Mouse (Mus musculus) urinary bladder, adult 2 months (tissue): ENCODE measurements around the gene Saxo1. TPM values are rescaled to one million over a fixed set of nuclear protein-coding genes. Genes with fewer than 3 reads are reported as not detected.

Experiments
- DNase-seq: peaks from one replicate; pipeline ENCODE4 v3.0.0; 2022; ENCODE audit warnings: low spot score
- polyA plus RNA-seq: library from polyadenylated mRNA; depleted of rRNA; stranded (reverse); fragments of >200 nt; gene quantifications from 2 replicates; pipeline ENCODE4 v1.2.3, GENCODE M21; 2012; rRNA removed

The Saxo1 gene
- polyA plus RNA-seq = not detected in 2 replicates

DNA sequence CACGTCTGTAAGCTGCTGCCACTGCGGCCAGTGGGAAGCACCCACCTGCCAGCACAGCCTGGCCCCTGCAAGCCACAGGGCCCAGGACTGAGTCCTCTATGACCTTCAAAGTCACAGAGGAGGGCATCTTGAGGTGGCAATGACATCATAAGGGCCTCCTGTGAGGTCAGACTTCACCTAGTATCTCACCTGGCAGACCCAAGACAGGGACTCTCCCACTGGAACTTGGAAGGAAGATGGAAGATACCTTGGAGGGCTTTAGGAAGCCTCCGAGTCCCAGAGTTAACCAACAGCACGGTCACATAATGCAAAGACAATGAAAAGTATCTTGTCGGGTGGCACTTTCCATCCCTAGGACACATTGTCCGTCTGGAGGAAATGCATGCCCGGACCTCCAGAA lies at the start of gene Saxo1:
Saxo1 (minus strand) TSS at position 101 of the 400 bp plus-strand sequence.
- no peak for DNase-seq

DNA sequence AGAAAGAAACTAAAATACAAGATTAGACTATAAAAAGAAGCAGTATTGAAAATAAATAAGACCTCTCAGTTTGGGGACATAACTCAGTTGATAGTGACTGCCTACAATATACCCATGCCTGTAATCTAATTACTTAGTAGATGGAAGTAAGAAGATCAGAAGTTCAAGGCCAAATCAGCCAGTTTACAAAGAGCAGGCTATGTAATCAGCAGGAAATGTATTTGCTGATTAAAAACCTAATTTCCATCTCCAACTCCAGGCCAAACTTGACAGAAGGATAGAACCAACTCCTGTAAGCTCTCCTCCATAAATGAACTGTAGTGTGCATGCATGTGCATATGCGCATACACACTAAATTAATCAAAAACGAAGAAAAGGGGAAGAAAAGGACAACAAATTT lies 33.2 kb upstream of the Saxo1 start:
- no peak for DNase-seq

DNA sequence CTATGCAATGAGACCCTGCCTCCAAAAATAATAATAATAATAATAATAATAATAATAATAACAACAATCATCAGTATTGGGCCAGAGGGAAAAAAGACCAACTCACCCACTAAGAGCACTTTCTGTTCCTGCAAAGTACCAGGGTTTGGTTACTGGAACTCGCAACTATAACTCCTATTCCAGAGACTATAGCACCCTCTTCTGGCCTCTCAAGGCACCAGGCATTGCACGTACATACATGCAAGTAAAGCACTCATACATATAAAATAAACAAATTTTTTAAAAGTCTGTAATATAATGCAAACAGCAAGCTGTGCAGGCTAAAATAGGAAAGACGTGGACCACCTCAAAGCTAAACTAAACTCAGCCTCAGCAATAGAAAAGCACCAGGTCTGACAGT lies 30.1 kb upstream of the Saxo1 start:
- no peak for DNase-seq

DNA sequence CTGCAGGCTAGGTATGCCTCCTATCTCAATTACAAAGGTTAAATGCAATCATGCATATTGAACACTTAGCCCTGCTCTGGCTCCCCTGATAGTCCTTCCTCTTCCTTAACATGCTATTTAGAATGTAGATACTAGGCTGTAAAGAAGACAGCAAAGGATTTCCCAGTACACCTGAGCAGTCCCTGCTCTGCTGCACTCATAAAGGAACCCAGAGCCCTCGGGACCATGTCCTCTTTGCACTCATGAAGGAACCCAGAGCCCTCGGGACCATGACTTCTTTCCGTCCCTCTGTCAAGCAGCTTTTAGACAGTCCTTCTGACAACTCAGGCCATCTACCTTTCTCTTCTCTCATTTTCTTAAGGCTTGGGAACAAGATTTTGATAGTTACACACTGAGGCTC lies 22.5 kb upstream of the Saxo1 start:
- DNase-seq = no peak

DNA sequence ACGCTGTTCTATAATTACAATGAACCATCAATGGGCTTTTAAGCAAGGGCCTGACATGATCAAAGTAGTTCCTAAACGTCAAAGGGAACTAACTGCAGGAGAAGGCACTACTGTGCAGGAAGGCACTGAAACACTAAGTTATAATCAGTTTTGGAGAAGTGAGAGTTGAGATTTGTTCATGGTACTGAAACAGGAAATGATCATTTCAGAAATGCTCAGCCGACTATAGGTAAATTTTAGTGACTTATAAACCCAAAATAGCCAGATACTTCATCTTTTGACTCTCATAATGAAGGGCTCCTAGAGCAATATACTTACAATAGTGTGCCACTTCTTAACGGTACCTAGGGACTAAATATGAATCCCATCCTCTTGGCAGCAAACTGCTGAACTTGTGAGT lies 21.9 kb upstream of the Saxo1 start:
- no peak for DNase-seq

DNA sequence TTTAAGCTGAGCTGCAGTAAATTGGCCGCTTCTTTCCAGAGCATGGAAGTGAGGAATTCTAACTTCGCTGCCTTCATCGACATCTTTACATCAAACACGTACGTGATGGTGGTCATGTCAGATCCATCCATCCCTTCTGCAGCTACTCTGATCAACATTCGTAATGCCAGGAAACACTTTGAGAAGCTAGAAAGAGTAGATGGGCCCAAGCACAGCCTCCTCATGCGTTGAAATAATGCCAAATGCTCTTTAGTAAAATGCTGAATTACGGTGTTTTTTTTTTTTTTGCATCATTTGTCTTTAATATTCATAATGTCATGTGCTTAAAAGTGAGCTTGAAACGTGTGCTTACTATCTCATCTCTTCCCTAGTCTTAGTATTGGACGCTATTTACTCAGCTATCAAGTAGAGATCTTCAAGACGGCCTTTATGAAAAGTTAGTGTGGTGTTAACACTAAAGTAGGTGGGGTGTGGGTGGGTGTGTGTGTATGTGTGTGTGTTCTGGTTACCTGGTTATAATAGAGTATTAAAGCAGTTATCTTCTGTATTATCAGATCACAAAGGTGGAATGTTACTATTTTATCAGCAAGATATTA lies 18.6 kb upstream of the Saxo1 start:
- DNase-seq = no peak

DNA sequence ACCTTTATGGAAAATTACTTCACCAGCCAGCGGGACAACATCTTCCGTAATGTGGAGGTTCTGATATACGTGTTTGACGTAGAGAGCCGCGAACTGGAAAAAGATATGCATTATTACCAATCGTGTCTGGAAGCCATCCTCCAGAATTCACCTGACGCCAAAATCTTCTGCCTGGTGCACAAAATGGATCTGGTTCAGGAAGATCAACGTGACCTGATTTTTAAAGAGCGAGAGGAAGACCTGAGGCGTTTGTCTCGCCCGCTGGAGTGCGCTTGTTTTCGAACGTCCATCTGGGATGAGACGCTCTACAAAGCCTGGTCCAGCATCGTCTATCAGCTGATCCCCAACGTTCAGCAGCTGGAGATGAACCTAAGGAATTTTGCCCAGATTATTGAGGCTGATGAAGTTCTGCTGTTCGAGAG lies 18.0 kb upstream of the Saxo1 start:
- DNase-seq = no peak

DNA sequence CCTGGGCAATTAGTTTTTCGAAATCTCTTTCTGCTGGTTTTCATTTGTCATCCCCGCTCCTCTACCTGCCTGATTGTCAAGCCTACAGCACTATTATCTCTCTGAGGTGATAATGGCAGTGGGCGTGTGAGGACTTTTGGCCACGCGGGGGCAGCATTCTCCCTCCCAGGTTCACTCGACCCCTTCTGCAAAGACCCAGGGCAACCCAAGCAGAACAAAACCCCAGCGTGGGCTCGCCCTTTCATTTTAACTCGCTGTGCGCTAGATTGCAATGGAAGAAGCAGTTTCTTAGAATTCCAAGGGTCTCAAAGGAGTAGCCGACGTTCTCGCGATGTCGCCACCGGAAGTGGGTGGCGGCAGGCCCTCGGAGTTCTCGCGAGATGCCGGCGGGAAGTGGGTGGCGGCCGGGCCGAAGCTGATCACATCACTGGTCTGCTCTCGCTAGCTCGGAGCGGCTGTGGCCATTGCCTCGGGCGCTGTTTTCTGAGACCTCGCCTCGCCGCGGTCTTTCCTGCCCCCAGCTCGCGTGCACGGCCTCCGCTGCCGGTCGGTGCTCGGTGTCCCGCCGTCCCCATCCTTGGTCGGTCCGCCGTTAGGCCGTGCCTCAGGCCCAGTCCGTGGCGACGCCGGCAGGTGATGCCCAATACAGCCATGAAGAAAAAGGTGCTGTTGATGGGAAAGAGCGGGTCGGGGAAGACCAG lies 17.3 kb upstream of the Saxo1 start, which contains the start of gene Rraga:
Rraga (plus strand) TSS at position 386 of the 701 bp plus-strand sequence.
- DNase-seq = peak; percentile 95

DNA sequence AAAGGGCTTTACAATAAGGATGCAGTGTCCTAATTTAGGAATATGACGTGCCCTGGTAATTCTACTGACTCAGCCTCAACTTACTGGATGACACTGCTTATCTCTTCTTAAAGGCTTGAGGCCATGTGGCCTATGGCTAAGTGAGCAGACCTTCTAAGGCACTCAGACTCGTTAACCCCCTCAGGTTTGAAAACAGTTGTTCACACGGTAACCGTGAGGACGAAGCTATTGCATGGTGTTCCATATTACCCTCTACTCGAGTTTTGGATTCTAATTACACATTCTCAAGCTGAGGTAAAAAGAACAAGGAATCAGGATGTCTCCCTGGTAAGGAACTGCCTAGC lies 16.8 kb upstream of the Saxo1 start:
- DNase-seq = no peak

DNA sequence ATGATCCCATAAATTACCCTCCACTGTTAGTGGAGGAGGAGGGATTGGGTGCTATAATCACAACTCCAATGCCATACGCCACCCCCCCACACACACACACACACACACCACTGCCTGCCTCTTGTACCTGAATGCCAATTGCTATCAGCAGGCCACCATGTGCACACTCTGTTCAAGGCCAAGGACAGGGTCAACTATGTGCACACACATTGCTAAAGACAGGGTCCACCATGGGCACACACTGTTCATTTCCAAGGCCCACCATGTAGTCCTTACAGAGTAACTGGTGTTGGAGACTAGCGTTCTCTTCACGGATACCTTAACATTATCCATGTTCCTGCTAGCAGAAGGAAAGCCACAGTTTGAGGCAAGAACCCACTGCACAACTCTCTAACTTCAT lies 2.9 kb upstream of the Saxo1 start:
- no peak for DNase-seq

DNA sequence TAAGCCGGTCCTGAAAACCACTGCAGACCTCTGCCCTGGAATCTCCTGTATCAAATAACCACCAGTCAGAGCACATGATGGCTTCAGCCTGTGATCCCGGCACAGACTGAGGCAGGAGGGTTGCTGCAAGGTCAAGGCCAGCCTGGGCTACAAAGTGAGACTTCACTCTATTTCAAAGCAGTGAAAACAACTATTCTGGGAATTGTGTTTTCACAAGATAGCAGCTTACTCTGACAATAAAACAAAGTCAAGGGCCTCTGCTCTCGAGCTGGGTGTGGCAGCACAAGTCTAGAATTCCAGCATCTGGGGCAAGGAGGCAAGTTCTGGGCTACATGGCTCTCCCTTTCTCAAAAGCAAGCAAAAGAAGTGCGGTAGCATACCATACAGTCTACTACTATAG lies 878 bp upstream of the Saxo1 start:
- no peak for DNase-seq

DNA sequence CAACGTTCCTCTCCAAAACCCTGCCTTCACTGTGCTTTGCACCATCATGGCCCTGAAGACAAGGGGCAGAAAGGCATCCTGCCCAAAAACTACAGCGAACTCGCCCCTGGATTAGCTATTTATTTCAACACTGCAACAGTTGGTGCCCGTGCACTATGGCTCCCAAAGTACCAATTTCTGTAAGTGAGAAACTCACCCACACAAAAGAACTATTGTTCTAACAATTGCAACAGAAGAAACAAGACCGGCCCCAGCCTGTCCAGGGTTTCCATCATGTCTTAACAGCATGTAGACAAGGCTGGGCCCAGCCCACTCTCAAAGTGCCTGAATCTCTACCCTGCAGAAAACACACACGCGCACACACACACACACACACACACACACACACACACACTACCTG lies 757 bp downstream of the Saxo1 start:
- DNase-seq = no peak

DNA sequence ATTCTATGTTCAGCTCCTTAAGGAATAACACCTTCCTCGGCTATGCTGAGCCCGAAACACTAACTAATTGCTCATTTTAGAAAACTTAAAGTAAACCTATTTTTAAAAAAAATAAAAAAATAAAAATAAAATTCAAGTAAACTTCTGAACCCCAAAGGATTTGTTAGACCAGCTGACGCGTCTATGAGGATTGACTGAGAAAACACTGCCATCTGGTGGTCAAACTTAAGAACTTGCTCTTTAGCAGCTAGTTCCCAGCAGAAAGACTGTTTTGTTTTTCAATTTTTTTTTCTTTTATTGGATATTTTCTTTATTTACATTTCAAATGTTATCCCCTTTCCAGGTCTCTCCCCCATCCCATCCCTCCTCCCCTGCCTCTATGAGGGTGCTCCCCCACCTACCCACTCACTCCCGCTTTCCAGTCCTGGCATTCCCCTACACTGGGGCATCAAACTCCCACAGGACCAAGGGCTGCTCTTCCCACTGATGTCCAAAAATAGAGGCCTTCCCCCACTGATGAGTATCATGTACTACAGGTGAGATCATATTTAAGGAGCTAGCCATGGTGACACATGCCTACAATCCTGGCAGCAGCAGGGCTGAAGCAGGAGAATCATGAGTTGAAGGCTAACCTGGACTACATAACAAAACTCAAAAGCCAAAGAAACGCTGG lies 3.0 kb downstream of the Saxo1 start:
- no peak for DNase-seq

DNA sequence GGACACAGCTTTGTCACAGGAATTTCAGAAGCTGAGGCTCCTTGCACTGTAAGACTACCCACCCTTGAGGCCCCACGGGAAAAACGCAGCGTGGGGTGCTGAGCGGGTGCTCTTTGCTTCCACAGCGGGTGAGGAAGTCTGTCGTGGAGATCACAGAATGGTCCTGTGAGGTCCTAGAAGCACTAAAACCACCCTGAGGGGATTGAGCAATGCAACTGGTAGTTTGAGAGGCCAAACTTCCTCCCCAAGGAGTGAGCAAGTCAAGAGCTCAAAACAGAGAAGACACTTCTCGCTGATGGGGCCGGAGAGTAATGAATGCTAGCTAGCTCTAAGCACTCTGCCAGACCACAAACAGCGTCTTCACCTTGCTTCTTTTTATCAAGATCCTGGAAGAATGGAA lies 9.8 kb downstream of the Saxo1 start:
- DNase-seq = no peak

DNA sequence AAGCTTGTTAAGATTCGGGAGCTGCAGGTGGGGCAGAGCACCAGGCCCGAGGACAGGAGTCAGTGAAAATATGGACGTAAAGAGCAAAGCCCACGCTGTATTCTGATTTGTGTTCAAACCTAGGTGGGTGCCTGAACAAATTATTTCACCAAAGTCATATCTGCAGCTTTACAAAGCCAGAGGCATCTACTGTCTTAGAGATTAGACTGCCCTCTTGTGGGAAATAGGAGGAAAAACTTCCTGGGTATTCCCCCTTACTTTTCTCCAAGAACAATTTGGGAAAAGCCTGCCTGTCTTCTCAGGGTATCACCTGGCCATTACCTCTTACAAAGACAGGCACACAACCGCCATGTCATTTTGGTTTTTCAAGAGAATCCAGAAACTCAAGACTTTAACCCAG lies 12.5 kb downstream of the Saxo1 start:
- no peak for DNase-seq

DNA sequence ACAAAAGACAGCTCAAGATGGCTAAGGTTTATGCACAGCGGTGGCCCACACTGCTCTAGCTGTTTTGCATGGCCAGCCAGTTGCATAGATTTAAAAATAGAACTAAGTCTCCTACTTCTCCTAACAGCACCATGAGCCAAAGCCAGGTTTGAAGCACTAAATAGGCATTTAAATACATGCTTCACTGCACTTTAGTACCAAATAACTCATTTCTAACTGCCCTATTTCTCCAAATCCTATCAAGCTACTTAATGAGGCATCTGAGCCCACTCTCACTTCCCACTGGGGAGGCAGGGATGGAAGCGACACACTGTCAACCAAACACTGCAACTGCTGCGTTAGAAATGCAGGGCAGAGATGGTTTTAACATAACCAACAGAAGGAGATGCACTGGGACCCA lies 14.1 kb downstream of the Saxo1 start:
- DNase-seq = no peak

DNA sequence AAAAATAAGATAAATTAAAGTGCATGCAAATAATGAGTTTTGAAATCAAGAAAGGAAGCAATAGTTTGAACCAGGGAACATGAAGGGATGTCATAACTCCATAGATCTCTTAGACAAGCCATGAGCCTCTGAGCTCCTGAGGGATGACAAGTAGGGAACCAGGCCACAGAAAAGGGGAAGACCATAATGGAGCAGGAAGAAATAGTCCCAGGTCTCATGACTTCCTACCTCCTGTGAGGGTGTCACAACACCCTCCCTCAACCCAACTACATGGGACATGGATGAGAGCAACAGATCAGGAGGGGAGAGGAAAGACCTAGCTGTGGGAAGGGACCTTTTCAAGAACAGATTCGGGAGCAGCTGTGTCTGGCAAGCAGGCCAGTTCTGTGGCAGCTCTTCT lies 16.6 kb downstream of the Saxo1 start:
- no peak for DNase-seq

DNA sequence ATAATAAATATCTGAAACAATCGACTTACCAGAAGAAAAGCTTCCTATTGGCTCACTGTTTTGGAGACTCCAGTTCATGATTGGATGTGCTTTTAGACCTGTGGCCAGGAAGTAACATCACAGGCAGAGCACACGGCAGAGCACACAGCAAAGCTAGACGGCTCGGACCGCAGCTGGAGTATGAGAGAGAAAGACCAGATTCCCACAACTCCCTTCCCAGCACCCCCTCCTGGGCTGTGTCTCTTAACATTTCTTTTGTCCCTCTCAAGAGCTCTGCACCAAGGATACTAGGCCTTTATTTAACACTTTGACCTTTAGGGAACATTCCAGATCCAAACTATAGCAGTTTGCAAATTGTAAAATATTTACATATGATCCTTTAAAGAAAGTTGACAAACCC lies 19.2 kb downstream of the Saxo1 start:
- DNase-seq = no peak

DNA sequence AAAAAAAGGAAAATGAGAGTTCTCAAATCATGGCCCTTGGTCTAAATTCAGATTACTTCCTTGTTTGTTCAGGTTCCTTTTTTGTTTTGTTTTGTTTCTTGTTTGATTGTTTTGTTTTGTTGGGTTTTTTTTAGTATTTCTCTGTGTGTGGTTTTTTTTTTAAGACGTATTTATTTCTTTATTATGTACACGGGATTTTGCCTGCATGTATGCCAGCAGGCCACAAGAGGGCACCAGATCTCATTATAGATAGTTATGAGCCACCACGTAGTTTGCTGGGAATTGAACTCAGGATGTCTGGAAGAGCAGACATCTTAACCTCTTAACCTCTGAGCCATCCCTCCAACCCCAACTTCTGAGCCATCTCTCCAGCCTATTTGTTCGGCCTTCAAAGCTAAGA lies 20.2 kb downstream of the Saxo1 start:
- DNase-seq = no peak

DNA sequence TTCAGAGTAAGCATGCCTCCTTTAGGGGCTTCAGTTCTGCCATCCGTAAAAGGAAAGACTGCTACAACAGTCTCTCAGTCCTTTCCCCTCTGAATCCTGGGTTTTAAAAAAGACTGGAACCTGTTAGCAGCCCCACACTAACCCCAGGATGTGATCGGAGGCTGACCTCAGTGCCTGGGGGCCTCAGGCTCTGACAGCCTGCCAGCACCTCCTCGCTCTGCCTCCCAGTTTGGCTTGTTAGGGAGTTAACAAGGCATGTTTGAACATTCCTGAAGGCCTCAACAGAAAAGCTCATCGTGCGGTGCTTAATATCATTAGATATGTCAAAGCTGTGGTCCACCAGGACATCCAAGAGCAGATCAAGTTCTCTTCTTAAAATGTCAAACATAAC lies 24.0 kb downstream of the Saxo1 start:
- no peak for DNase-seq

DNA sequence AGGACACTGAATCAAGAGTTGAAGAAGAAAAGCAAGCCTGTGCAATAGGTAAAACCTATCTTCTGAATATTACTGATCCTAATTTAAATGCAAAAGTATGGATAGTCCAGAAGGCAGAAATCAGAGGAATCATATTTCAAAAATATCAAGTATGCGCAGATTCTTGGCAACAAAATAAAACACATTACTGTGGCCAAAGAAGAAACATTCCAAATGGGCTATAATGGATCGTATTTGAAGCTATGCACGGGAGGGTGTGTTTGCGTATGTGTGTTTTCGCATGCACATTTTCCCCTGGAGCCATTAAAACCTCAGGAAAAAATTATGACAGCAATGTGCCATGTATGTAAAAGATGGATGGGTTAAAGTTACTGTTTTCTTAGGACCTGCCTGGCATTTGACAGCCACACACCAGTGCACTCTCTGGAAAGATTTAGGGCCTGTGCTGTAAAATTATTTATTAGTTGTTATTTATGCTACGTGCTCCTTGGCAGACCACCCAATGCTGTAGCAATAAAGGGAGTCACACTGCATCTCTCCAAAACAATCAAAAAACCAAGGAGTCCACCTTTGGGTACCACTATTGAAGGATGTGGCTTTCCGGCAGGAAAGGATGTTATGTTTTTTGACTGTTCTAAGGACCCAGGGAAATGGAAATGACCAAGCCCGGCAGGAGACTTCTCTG lies 24.6 kb downstream of the Saxo1 start:
- no peak for DNase-seq

DNA sequence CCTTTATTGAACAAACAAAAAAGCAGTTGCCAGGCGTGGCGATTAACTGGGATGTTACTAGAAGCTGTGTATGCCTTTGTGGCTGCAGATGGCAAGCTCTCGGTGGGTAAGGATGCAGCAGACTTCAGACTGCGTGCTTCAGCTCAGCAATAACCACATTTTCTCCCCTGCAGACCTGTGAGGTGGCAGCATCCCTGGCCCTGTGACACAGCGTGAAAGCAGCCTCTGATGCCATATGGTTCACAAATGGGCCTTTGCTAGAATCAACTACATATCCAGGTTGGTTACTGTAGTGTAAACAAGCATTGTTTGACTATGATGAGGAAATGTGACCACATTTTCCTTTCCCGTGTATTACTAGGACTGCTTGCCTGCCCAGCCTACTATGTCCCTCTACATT lies 29.0 kb downstream of the Saxo1 start:
- no peak for DNase-seq
